Mouse (Mus musculus): ENCODE results near the gene Gpam. TPM values are rescaled to one million over a fixed set of nuclear protein-coding genes. Genes with fewer than 3 reads are reported as not detected.
"Not testable (repeated sequence)": the region's sequence is repeated elsewhere in the genome, so short reads cannot be mapped to it uniquely, and the experiment has no call there.

The Gpam gene
- polyA plus RNA-seq (2014; fragmentation: Nextera tagmentation; extraction: Ambion mirVana) = 19.8 and 20.2 TPM in 2 replicates

DNA sequence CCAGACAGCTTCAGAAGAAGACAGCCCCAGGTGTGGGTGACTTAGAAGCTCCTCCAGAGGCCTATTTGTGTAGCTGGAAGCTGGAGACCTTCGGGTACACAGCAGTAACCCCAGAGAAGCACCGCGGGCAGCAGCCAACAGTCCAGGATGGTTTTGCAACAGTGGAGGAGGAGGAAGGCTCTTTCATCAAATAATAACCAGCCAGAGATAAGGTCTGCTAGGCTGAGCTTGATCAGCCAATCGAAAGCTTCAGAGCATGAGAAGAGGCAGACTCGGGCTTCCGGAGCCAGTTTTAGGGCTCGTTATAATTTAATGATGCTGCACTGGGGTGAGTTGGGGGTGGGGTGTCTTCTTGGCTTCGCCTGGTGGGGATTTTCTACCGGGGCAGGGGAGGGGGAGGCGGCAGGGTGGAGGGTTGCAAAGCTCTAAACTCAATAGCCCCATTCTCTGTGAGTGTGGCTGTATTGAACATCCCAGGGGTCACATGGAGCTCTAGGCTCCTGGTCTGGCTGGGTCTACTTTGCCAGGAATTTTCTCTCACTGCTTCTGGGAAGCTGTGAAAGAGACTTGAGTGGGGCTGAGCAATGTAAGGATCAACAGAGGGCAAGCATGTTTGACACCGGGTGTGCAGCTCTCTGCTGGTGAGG is at the start of gene Gpam:
Gene Gpam (minus strand): TSS at position 167 of the 647 bp plus-strand sequence.
- ATAC-seq (replicated peaks; ENCODE audit: low FRiP score) (no peak), DNase-seq (ENCODE audit: low spot score) (peak; percentile 19)
- WGBS = 57% methylated on average over 11 of the region's 11 CpGs
- Histone ChIP-seq H3K9ac (ENCODE audit: low read length) (no peak within 1 kb of the TSS), H3K4me2 (ENCODE audit: low read depth, low read length, severe bottlenecking) (no peak within 1 kb of the TSS), H3K4me1 (replicated peaks; ENCODE audit: control insufficient read depth, insufficient read depth, low read length) (peaks cover 9% of the 10 kb centered on the region), H3K36me3 (ENCODE audit: control insufficient read depth, insufficient read depth, low read length) (no peaks in the 10 kb centered on the region), H3K4me3 (ENCODE audit: low read depth, low read length) (no peak within 1 kb of the TSS), H3K9me3 (ENCODE audit: control insufficient read depth, low read length) (no peaks in the 10 kb centered on the region), H3K27me3 (ENCODE audit: control insufficient read depth, insufficient read depth, low read length) (no peaks in the 10 kb centered on the region), H3K27ac (ENCODE audit: low read depth, low read length) (no peak within 1 kb of the TSS)

DNA sequence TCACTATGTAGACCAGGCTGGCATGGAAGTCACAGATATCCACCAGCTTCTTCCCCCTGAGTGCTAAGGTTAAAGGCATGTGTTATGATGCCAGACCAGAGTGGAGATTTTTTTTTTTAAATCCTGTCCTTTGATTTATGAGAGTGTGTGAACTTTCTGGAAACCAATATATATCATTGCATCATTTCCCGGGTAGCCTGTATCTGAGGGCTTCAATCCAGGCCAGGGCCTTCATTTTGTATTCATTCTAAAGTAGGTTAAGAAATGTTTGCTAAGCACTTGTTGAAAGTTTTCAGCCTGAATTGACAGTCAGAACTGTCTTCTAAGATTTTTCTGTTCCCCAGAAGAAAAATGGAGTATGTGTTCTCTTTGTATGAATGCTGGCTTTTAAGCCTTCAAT is 44.5 kb upstream of the Gpam start:
- ATAC-seq (replicated peaks; ENCODE audit: low FRiP score) = no peak

DNA sequence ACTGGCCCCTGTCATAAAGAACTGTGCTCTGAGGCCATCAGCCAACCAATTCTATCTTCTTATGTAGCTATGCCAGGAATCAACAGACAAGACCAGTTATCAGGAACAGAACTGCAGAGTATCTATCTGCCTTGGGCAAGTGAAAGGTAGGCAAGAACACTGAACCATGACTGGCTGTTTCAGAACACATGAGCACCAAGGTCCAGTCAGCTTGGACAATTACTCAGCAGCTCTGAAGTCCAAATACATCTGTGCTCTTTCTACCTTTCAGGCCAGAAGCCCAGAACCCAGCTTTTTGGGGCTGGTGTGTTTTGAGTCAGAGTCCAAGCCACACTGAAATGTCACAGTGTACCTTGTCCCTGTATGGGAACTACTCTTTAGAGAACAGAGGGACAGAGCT is 43.4 kb upstream of the Gpam start:
- ATAC-seq (replicated peaks; ENCODE audit: low FRiP score) (no peak), DNase-seq (ENCODE audit: low spot score) (no peak)
- H3K36me3 ChIP-seq (ENCODE audit: control insufficient read depth, insufficient read depth, low read length) = no peaks in the 10 kb centered on the region
- H3K9me3 ChIP-seq (ENCODE audit: control insufficient read depth, low read length) = peaks cover 3% of the 10 kb centered on the region
- no peak overlapping the region for H3K9ac ChIP-seq (ENCODE audit: low read length)
- H3K27me3 ChIP-seq (ENCODE audit: control insufficient read depth, insufficient read depth, low read length) = no peaks in the 10 kb centered on the region
- no peak overlapping the region for H3K27ac ChIP-seq (ENCODE audit: low read depth, low read length)
- H3K4me1 ChIP-seq (replicated peaks; ENCODE audit: control insufficient read depth, insufficient read depth, low read length) = no peaks in the 10 kb centered on the region
- H3K4me2 ChIP-seq (ENCODE audit: low read depth, low read length, severe bottlenecking) = no peak overlapping the region
- H3K4me3 ChIP-seq (ENCODE audit: low read depth, low read length) = no peak overlapping the region

More for the DNA sequence above, 44.5 kb upstream of the Gpam start:
- Histone ChIP-seq H3K4me2 (ENCODE audit: low read depth, low read length, severe bottlenecking) (no peak overlapping the region), H3K27ac (ENCODE audit: low read depth, low read length) (no peak overlapping the region), H3K4me1 (replicated peaks; ENCODE audit: control insufficient read depth, insufficient read depth, low read length) (no peaks in the 10 kb centered on the region), H3K9ac (ENCODE audit: low read length) (no peak overlapping the region), H3K27me3 (ENCODE audit: control insufficient read depth, insufficient read depth, low read length) (no peaks in the 10 kb centered on the region), H3K36me3 (ENCODE audit: control insufficient read depth, insufficient read depth, low read length) (no peaks in the 10 kb centered on the region), H3K4me3 (ENCODE audit: low read depth, low read length) (no peak overlapping the region), H3K9me3 (ENCODE audit: control insufficient read depth, low read length) (peaks cover 3% of the 10 kb centered on the region)
- WGBS = 91% methylated on average over 1 of the region's 1 CpGs
- no peak for DNase-seq (ENCODE audit: low spot score)

DNA sequence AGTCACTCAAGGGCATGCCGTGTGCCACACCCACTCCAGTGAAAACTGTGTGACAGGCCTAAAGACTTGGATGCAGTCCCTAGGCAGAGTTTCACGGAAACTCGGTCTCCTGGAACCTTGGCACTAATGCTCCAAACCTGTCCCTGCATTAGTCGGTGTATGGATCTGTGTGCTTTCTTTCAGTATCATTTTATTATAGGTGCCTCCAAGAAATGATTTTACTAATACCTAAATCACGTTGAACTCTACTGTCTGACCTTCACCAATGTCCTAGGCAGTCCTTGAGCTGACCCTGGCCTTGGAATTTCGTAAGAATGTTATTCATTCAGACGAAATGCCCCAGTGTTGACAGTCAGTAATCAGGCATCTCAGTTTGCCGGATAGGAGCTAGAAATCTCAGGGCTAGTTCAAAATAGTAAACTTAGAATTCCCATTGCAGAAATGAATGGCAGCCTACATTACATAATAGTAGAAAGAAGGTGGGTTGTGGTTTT is 42.2 kb upstream of the Gpam start:
- H3K4me3 ChIP-seq (ENCODE audit: low read depth, low read length); H3K9me3 ChIP-seq (ENCODE audit: control insufficient read depth, low read length); ATAC-seq (replicated peaks; ENCODE audit: low FRiP score); H3K27me3 ChIP-seq (ENCODE audit: control insufficient read depth, insufficient read depth, low read length); H3K4me1 ChIP-seq (replicated peaks; ENCODE audit: control insufficient read depth, insufficient read depth, low read length); DNase-seq (ENCODE audit: low spot score); H3K9ac ChIP-seq (ENCODE audit: low read length); H3K36me3 ChIP-seq (ENCODE audit: control insufficient read depth, insufficient read depth, low read length); H3K27ac ChIP-seq (ENCODE audit: low read depth, low read length); H3K4me2 ChIP-seq (ENCODE audit: low read depth, low read length, severe bottlenecking): not testable (repeated sequence)
- WGBS = 91% methylated on average over 8 of the region's 8 CpGs

DNA sequence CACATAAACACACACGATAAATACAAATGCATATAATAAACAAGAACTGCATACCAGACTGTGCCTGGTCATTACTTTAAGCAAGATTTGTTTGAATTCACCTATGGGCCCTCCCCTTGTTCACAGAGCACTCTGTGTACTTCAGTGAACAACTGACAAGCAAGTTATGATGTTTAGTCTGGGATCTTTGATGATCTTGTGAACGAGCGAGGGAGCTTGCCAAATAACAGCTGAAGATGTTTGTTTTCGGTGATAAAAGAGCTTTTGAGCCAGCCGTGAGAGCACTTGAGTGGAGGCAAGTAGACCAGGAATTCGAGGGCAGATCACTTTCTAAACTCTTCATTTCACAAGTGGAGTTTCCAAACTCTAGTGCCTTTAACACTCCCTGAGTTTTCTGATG is 41.3 kb upstream of the Gpam start:
- H3K4me1 ChIP-seq (replicated peaks; ENCODE audit: control insufficient read depth, insufficient read depth, low read length) = no peaks in the 10 kb centered on the region
- no peak for ATAC-seq (replicated peaks; ENCODE audit: low FRiP score)
- peaks cover 3% of the 10 kb centered on the region for H3K9me3 ChIP-seq (ENCODE audit: control insufficient read depth, low read length)
- no peak overlapping the region for H3K4me3 ChIP-seq (ENCODE audit: low read depth, low read length)
- H3K36me3 ChIP-seq (ENCODE audit: control insufficient read depth, insufficient read depth, low read length) = no peaks in the 10 kb centered on the region
- 86% methylated on average over 6 of the region's 6 CpGs for WGBS
- no peaks in the 10 kb centered on the region for H3K27me3 ChIP-seq (ENCODE audit: control insufficient read depth, insufficient read depth, low read length)
- H3K9ac ChIP-seq (ENCODE audit: low read length) = no peak overlapping the region
- no peak overlapping the region for H3K4me2 ChIP-seq (ENCODE audit: low read depth, low read length, severe bottlenecking)
- DNase-seq (ENCODE audit: low spot score) = no peak
- H3K27ac ChIP-seq (ENCODE audit: low read depth, low read length) = no peak overlapping the region

DNA sequence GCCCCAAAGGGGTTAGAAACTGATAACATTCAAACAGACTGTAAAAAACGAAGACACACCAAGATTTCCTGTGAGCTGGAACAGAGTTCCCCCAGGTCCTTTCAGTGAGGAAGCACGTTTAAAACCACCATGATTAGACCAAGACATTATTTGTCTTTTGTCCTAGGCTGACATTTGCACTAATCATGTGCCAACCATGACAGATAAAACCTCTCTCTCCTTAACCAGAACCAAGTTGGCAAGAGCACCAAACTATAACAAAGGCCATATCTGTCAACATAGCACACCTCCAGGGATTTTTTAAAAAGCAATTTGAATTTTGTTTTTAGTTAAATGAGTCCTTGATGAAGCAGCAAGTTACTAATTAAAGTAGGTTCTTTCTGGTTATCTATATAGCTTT is 40.7 kb upstream of the Gpam start:
- ATAC-seq (replicated peaks; ENCODE audit: low FRiP score) = no peak
- no peaks in the 10 kb centered on the region for H3K4me1 ChIP-seq (replicated peaks; ENCODE audit: control insufficient read depth, insufficient read depth, low read length)

DNA sequence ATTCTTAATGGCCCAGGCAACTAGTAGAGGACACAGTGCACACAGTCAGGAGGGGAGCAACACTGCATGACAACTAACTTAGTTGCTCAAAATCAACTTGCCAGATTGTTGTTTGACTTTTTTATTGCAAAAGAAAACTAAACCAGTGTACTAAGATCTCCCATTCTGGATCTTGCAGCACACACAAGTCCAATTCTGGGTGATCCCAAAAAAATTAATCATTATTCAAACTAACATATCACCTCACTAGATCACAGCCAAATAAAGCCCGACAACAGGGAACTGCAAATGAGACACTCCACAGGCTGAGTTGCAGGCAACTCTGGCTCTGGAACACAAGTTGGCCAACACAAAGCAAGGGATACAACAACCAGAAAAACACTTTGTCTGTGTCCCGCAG is 39.7 kb upstream of the Gpam start:
- Histone ChIP-seq H3K9me3 (ENCODE audit: control insufficient read depth, low read length) (peaks cover 3% of the 10 kb centered on the region), H3K9ac (ENCODE audit: low read length) (no peak overlapping the region), H3K4me3 (ENCODE audit: low read depth, low read length) (no peak overlapping the region), H3K27ac (ENCODE audit: low read depth, low read length) (no peak overlapping the region), H3K27me3 (ENCODE audit: control insufficient read depth, insufficient read depth, low read length) (no peaks in the 10 kb centered on the region), H3K36me3 (ENCODE audit: control insufficient read depth, insufficient read depth, low read length) (no peaks in the 10 kb centered on the region), H3K4me1 (replicated peaks; ENCODE audit: control insufficient read depth, insufficient read depth, low read length) (no peaks in the 10 kb centered on the region), H3K4me2 (ENCODE audit: low read depth, low read length, severe bottlenecking) (no peak overlapping the region)
- ATAC-seq (replicated peaks; ENCODE audit: low FRiP score) (no peak), DNase-seq (ENCODE audit: low spot score) (no peak)
- WGBS = 90% methylated on average over 2 of the region's 2 CpGs

More for the DNA sequence above, 40.7 kb upstream of the Gpam start:
- WGBS = 67% methylated on average over 2 of the region's 2 CpGs
- no peak overlapping the region for H3K27ac ChIP-seq (ENCODE audit: low read depth, low read length)
- H3K4me2 ChIP-seq (ENCODE audit: low read depth, low read length, severe bottlenecking) = no peak overlapping the region
- DNase-seq (ENCODE audit: low spot score) = no peak
- H3K9ac ChIP-seq (ENCODE audit: low read length) = no peak overlapping the region
- no peaks in the 10 kb centered on the region for H3K36me3 ChIP-seq (ENCODE audit: control insufficient read depth, insufficient read depth, low read length)
- H3K27me3 ChIP-seq (ENCODE audit: control insufficient read depth, insufficient read depth, low read length) = no peaks in the 10 kb centered on the region
- peaks cover 3% of the 10 kb centered on the region for H3K9me3 ChIP-seq (ENCODE audit: control insufficient read depth, low read length)
- H3K4me3 ChIP-seq (ENCODE audit: low read depth, low read length) = no peak overlapping the region

DNA sequence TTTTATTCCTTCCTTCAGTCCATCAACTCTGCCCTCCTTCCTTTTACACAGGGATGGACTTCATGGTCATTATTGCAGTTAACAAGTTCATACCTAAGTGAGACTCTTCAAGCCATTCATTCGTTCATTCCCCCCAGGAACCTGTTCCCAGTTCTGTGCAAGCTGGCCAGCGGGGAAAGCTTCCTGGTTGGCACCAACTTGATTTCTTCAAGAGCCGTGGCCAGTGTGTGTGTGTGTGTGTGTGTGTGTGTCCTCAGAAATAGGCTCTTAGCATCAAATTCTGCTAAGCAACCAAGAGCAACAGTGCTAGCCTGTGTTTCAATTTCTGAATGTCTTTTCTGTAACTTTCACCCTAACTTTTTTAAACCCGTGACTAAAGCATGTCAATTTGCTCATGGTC is 38.9 kb upstream of the Gpam start:
- Histone ChIP-seq H3K4me3 (ENCODE audit: low read depth, low read length) (no peak overlapping the region), H3K27me3 (ENCODE audit: control insufficient read depth, insufficient read depth, low read length) (no peaks in the 10 kb centered on the region), H3K4me1 (replicated peaks; ENCODE audit: control insufficient read depth, insufficient read depth, low read length) (no peaks in the 10 kb centered on the region), H3K4me2 (ENCODE audit: low read depth, low read length, severe bottlenecking) (no peak overlapping the region), H3K36me3 (ENCODE audit: control insufficient read depth, insufficient read depth, low read length) (no peaks in the 10 kb centered on the region), H3K27ac (ENCODE audit: low read depth, low read length) (no peak overlapping the region), H3K9ac (ENCODE audit: low read length) (no peak overlapping the region), H3K9me3 (ENCODE audit: control insufficient read depth, low read length) (peaks cover 3% of the 10 kb centered on the region)
- ATAC-seq (replicated peaks; ENCODE audit: low FRiP score) (no peak), DNase-seq (ENCODE audit: low spot score) (no peak)
- WGBS = 86% methylated on average over 4 of the region's 4 CpGs

DNA sequence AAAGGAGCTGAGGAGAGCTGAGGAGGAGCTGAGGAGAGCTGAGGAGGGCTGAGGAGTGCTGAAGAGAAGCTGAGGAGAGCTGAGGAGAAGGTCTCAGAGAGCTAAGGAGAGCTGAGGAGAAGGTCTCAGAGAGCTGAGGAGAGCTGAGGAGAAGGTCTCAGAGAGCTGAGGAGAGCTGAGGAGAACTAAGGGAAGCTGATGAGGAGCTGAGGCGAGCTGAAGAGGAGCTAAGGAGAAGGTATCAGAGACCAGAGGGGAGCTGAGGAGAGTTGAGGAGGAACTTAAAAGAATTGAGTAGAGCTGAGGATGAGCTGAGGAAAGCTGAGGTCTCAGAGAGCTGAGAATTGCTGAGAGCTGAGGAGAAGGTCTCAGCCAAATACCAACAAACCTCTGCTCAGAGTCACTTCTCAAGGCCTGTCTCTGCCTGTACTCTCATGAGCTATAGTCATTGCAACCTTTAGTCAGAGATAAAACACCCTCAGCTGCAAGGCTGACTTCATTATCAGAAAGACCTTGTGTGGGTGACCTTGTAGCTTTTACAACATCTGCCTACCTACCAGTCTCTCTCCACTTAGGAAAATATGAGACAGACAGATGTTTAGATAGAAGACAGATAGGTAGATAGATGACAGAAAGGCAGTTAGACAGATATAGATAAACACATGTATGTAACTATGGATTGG is 38.3 kb upstream of the Gpam start:
- H3K27me3 ChIP-seq (ENCODE audit: control insufficient read depth, insufficient read depth, low read length) = no peaks in the 10 kb centered on the region
- H3K4me1 ChIP-seq (replicated peaks; ENCODE audit: control insufficient read depth, insufficient read depth, low read length) = no peaks in the 10 kb centered on the region
- ATAC-seq (replicated peaks; ENCODE audit: low FRiP score) (no peak), DNase-seq (ENCODE audit: low spot score) (no peak)
- no peak overlapping the region for H3K9ac ChIP-seq (ENCODE audit: low read length)
- no peak overlapping the region for H3K27ac ChIP-seq (ENCODE audit: low read depth, low read length)
- H3K9me3 ChIP-seq (ENCODE audit: control insufficient read depth, low read length) = peaks cover 3% of the 10 kb centered on the region
- no peaks in the 10 kb centered on the region for H3K36me3 ChIP-seq (ENCODE audit: control insufficient read depth, insufficient read depth, low read length)
- WGBS = 94% methylated on average over 1 of the region's 1 CpGs
- no peak overlapping the region for H3K4me2 ChIP-seq (ENCODE audit: low read depth, low read length, severe bottlenecking)
- H3K4me3 ChIP-seq (ENCODE audit: low read depth, low read length) = no peak overlapping the region
